ENCODE assay signal across 8 mouse cellular contexts in the genomic region with DNA sequence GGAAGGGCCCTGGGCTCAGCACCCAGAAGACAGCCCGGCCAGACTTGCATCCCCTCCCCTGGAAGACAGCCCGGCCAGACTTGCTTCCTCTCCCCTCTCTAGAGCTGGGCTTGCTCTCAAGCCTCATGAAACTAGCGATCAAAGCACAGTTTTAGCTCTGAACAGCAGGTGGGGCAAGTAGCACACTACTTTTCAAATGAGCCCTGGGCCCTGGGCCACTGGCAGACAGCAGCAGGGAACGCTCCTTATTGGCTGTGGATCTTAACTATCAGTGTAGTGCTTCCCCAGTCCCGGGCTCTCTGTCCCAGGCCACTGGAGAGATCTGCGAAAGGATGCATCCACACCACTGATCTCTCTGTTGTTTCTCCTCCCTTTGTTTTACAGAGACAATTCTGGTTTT. TPM values are rescaled to one million over a fixed set of nuclear protein-coding genes. Genes with fewer than 3 reads are reported as not detected.
DNase-seq lines count a peak whose midpoint lies in the region; ATAC-seq and TF ChIP-seq lines count a peak whose summit lies in the region.

No protein-coding gene starts in this region.

- H3K4me3 ChIP-seq in ES-Bruce4 (ENCODE audit: low read depth, low read length), result no peak overlapping the region
- no peak overlapping the region for H3K4me3 ChIP-seq in forebrain, embryonic 12.5 days (replicated peaks)
- H3K4me3 ChIP-seq in heart, embryonic 16.5 days (ENCODE audit: low read length), result no peak overlapping the region
- no peak overlapping the region for H3K4me3 ChIP-seq in liver, embryonic 15.5 days (replicated peaks)
- H3K4me3 ChIP-seq in neural tube, embryonic 14.5 days (ENCODE audit: low read depth, low read length), result no peak overlapping the region

- no peak for TF ChIP-seq EP300 in ES-Bruce4 (IDR thresholded peaks at IDR 0.05; ENCODE audit: insufficient read depth, low read depth, low read length)

- no peaks in the 10 kb centered on the region for H3K27me3 ChIP-seq in ES-Bruce4 (ENCODE audit: control insufficient read depth, insufficient read depth, low read length, poor library complexity, severe bottlenecking)
- H3K27me3 ChIP-seq in forebrain, embryonic 12.5 days, result no peaks in the 10 kb centered on the region
- H3K27me3 ChIP-seq in heart, embryonic 16.5 days (ENCODE audit: control insufficient read depth, insufficient read depth, low read length), result no peaks in the 10 kb centered on the region
- no peaks in the 10 kb centered on the region for H3K27me3 ChIP-seq in liver, embryonic 15.5 days
- no peaks in the 10 kb centered on the region for H3K27me3 ChIP-seq in neural tube, embryonic 14.5 days (ENCODE audit: control insufficient read depth, insufficient read depth, low read length)

- H3K9ac ChIP-seq in ES-Bruce4 (ENCODE audit: low read depth, poor library complexity, severe bottlenecking), result peak overlapping the region; percentile 50
- H3K9ac ChIP-seq in forebrain, embryonic 12.5 days, result no peak overlapping the region
- no peak overlapping the region; the same call in 1 of the 2 replicates for H3K9ac ChIP-seq in heart, embryonic 16.5 days (ENCODE audit: low read length)
- H3K9ac ChIP-seq in liver, embryonic 15.5 days, result no peak overlapping the region
- H3K9ac ChIP-seq in neural tube, embryonic 14.5 days (replicated peaks; ENCODE audit: low read depth, low read length), result no peak overlapping the region

- peaks cover 6% of the 10 kb centered on the region for H3K4me1 ChIP-seq in ES-Bruce4 (ENCODE audit: control insufficient read depth, insufficient read depth, low read length)
- peaks cover 2% of the 10 kb centered on the region; the same call in 1 of the 2 replicates for H3K4me1 ChIP-seq in forebrain, embryonic 12.5 days
- H3K4me1 ChIP-seq in heart, embryonic 16.5 days (ENCODE audit: control insufficient read depth, insufficient read depth, low read length), result peaks cover 4% of the 10 kb centered on the region; the same call in 1 of the 2 replicates
- peaks cover 24% of the 10 kb centered on the region for H3K4me1 ChIP-seq in liver, embryonic 15.5 days (replicated peaks)
- no peaks in the 10 kb centered on the region for H3K4me1 ChIP-seq in neural tube, embryonic 14.5 days (ENCODE audit: control insufficient read depth, insufficient read depth, low read length)

- TF ChIP-seq POLR2A in ES-Bruce4 (IDR thresholded peaks at IDR 0.05; ENCODE audit: insufficient read depth, low read length), result no peak

- peak; percentile 70 for DNase-seq in c-Kit-positive CD71-positive TER-119-positive erythroid progenitor cells, embryonic 14.5 days (ENCODE audit: low spot score)
- peak; percentile 78 to 80 for DNase-seq in kidney, postnatal 25 days
- DNase-seq in telencephalon, adult 2 months (ENCODE audit: low read depth, low spot score), result peak; percentile 55

- H3K9me3 ChIP-seq in ES-Bruce4 (replicated peaks; ENCODE audit: control insufficient read depth, insufficient read depth, low read length, poor library complexity, severe bottlenecking), result no peaks in the 10 kb centered on the region
- no peaks in the 10 kb centered on the region for H3K9me3 ChIP-seq in forebrain, embryonic 12.5 days
- no peaks in the 10 kb centered on the region for H3K9me3 ChIP-seq in heart, embryonic 16.5 days (replicated peaks; ENCODE audit: control insufficient read depth, low read length)
- H3K9me3 ChIP-seq in liver, embryonic 15.5 days (replicated peaks), result no peaks in the 10 kb centered on the region
- H3K9me3 ChIP-seq in neural tube, embryonic 14.5 days (ENCODE audit: control insufficient read depth, low read length), result no peaks in the 10 kb centered on the region

- H3K36me3 ChIP-seq in ES-Bruce4 (ENCODE audit: control insufficient read depth, insufficient read depth, low read length, poor library complexity, severe bottlenecking), result no peaks in the 10 kb centered on the region
- H3K36me3 ChIP-seq in forebrain, embryonic 12.5 days (replicated peaks), result no peaks in the 10 kb centered on the region
- H3K36me3 ChIP-seq in heart, embryonic 16.5 days (ENCODE audit: control insufficient read depth, insufficient read depth), result no peaks in the 10 kb centered on the region
- no peaks in the 10 kb centered on the region for H3K36me3 ChIP-seq in liver, embryonic 15.5 days (replicated peaks)
- H3K36me3 ChIP-seq in neural tube, embryonic 14.5 days (ENCODE audit: control insufficient read depth, insufficient read depth, low read length), result no peaks in the 10 kb centered on the region

- 7% methylated on average over 6 of the region's 6 CpGs for WGBS in forebrain, embryonic 12.5 days
- 4% methylated on average over 6 of the region's 6 CpGs for WGBS in heart, embryonic 16.5 days
- WGBS in liver, embryonic 15.5 days (ENCODE audit: insufficient replicate concordance), result 7% methylated on average over 6 of the region's 6 CpGs
- WGBS in neural tube, embryonic 14.5 days, result 4% methylated on average over 6 of the region's 6 CpGs

- TF ChIP-seq CTCF in ES-Bruce4 (IDR thresholded peaks at IDR 0.05; ENCODE audit: low read depth, low read length), result peak; percentile 49

- no peak overlapping the region for H3K4me2 ChIP-seq in forebrain, embryonic 12.5 days
- no peak overlapping the region for H3K4me2 ChIP-seq in heart, embryonic 16.5 days (ENCODE audit: low read depth, low read length)
- no peak overlapping the region for H3K4me2 ChIP-seq in liver, embryonic 15.5 days
- no peak overlapping the region for H3K4me2 ChIP-seq in neural tube, embryonic 14.5 days (ENCODE audit: low read depth, low read length)

- H3K27ac ChIP-seq in ES-Bruce4 (ENCODE audit: insufficient read depth, low read length), result peak overlapping the region; percentile 81
- no peak overlapping the region for H3K27ac ChIP-seq in forebrain, embryonic 12.5 days
- no peak overlapping the region for H3K27ac ChIP-seq in heart, embryonic 16.5 days (ENCODE audit: low read length)
- no peak overlapping the region for H3K27ac ChIP-seq in liver, embryonic 15.5 days (replicated peaks)
- no peak overlapping the region for H3K27ac ChIP-seq in neural tube, embryonic 14.5 days (ENCODE audit: low read depth, low read length)

- ATAC-seq in forebrain, embryonic 12.5 days (ENCODE audit: low FRiP score), result peak; percentile 94
- ATAC-seq in heart, embryonic 16.5 days (replicated peaks; ENCODE audit: extremely low read depth, insufficient read depth, low FRiP score), result peak; percentile 86
- ATAC-seq in liver, embryonic 15.5 days (ENCODE audit: insufficient read depth), result peak; percentile 85
- ATAC-seq in neural tube, embryonic 14.5 days (ENCODE audit: low read depth), result peak; percentile 97

RNA-seq across cellular contexts. Expression of gene Aven, which starts 8.4 kb away (rescaled TPM):
- 10.7 and 16.2 TPM in 2 replicates for polyA plus RNA-seq in ES-Bruce4 (2011; ENCODE audit: insufficient read depth, insufficient read length, low read depth, missing spikeins)
- 5.8 and 6.6 TPM in 2 replicates for polyA plus RNA-seq in forebrain, embryonic 12.5 days (2016; fragmentation: Nextera tagmentation; extraction: Ambion mirVana)
- polyA plus RNA-seq in heart, embryonic 16.5 days (2015; fragmentation: Nextera tagmentation; extraction: Ambion mirVana), result 4.0 and 4.6 TPM in 2 replicates
- polyA plus RNA-seq in liver, embryonic 15.5 days (2015; fragmentation: Nextera tagmentation; extraction: Ambion mirVana), result 5.0 and 5.7 TPM in 2 replicates
- polyA plus RNA-seq in neural tube, embryonic 14.5 days (2014; fragmentation: Nextera tagmentation; extraction: Ambion mirVana), result 3.0 and 3.3 TPM in 2 replicates

RNA-seq across cellular contexts. Expression of gene Chrm5, which starts 20.6 kb away (rescaled TPM):
- polyA plus RNA-seq in ES-Bruce4 (2011; ENCODE audit: insufficient read depth, insufficient read length, low read depth, missing spikeins), result not detected in 2 replicates
- 0.31 TPM in 1 of 2 replicates, not detected in the other for polyA plus RNA-seq in forebrain, embryonic 12.5 days (2016; fragmentation: Nextera tagmentation; extraction: Ambion mirVana)
- polyA plus RNA-seq in heart, embryonic 16.5 days (2015; fragmentation: Nextera tagmentation; extraction: Ambion mirVana), result not detected in 2 replicates
- not detected in 2 replicates for polyA plus RNA-seq in liver, embryonic 15.5 days (2015; fragmentation: Nextera tagmentation; extraction: Ambion mirVana)
- 0.88 and 1.5 TPM in 2 replicates for polyA plus RNA-seq in neural tube, embryonic 14.5 days (2014; fragmentation: Nextera tagmentation; extraction: Ambion mirVana)

RNA-seq across cellular contexts. Expression of gene Emc7, which starts 46.4 kb away (rescaled TPM):
- polyA plus RNA-seq in ES-Bruce4 (2011; ENCODE audit: insufficient read depth, insufficient read length, low read depth, missing spikeins), result 6.3 and 6.6 TPM in 2 replicates
- polyA plus RNA-seq in forebrain, embryonic 12.5 days (2016; fragmentation: Nextera tagmentation; extraction: Ambion mirVana), result 11.1 and 11.5 TPM in 2 replicates
- 18.3 and 19.2 TPM in 2 replicates for polyA plus RNA-seq in heart, embryonic 16.5 days (2015; fragmentation: Nextera tagmentation; extraction: Ambion mirVana)
- polyA plus RNA-seq in liver, embryonic 15.5 days (2015; fragmentation: Nextera tagmentation; extraction: Ambion mirVana), result 12.9 and 13.4 TPM in 2 replicates
- 23.3 and 23.8 TPM in 2 replicates for polyA plus RNA-seq in neural tube, embryonic 14.5 days (2014; fragmentation: Nextera tagmentation; extraction: Ambion mirVana)
